Mouse (Mus musculus) thymus, adult 2 months (tissue): ENCODE measurements around the gene Atp8b2. TPM values are rescaled to one million over a fixed set of nuclear protein-coding genes. Genes with fewer than 3 reads are reported as not detected.

Experiments
- DNase-seq: peaks from one replicate; pipeline ENCODE4 v3.0.0; 2021
- H3K27ac ChIP-seq: fragments of 200-500 bp; 2 replicates; pipeline ENCODE4 v1.5.1; 2012; ENCODE audit warnings: low read length, control low read depth; ENCODE audit not compliant: control insufficient read depth, insufficient read depth
- H3K27me3 ChIP-seq: fragments of 200-500 bp; 2 replicates; pipeline ENCODE4 v1.6.1; 2012; ENCODE audit warnings: mild to moderate bottlenecking, low read length, moderate library complexity, mixed read lengths; ENCODE audit not compliant: control insufficient read depth, insufficient read depth
- H3K36me3 ChIP-seq: fragments of 200-500 bp; 2 replicates; pipeline ENCODE4 v1.6.1; 2012; ENCODE audit warnings: mild to moderate bottlenecking, low read length, moderate library complexity; ENCODE audit not compliant: control insufficient read depth, insufficient read depth
- H3K4me1 ChIP-seq: fragments of 200-500 bp; replicated peaks from 2 replicates; pipeline ENCODE4 v1.6.1; 2012; ENCODE audit warnings: low read length; ENCODE audit not compliant: control insufficient read depth, insufficient read depth
- H3K4me3 ChIP-seq: fragments of 200-500 bp; 2 replicates; pipeline ENCODE4 v1.5.1; 2012; ENCODE audit warnings: mild to moderate bottlenecking, low read length, control low read depth, moderate library complexity; ENCODE audit not compliant: control insufficient read depth, insufficient read depth
- CTCF ChIP-seq: fragments of 200-500 bp; IDR thresholded peaks from 2 replicates; pipeline ENCODE4 v1.5.1; 2012; ENCODE audit warnings: mild to moderate bottlenecking, control low read depth, low read length, moderate library complexity, borderline replicate concordance; ENCODE audit not compliant: control insufficient read depth, poor library complexity, insufficient read depth; ENCODE audit errors: extremely low read depth
- POLR2A ChIP-seq: fragments of 200-500 bp; IDR thresholded peaks from 2 replicates; pipeline ENCODE4 v1.6.1; 2012; ENCODE audit warnings: mild to moderate bottlenecking, low read length, control low read depth, moderate library complexity; ENCODE audit not compliant: control insufficient read depth, poor library complexity, insufficient read depth; ENCODE audit errors: extremely low read depth
- WGBS: fragments of 180-500 bp; shearing (Covaris S2); methylation state at CpG from one replicate; pipeline ENCODE4 v1.1.7; 2018; 5-methylcytosine and 5-hydroxymethylcytosine counted together
- polyA plus RNA-seq: library from polyadenylated mRNA; depleted of rRNA; stranded (reverse); fragments of >200 nt; gene quantifications from 2 replicates; pipeline ENCODE4 v1.2.3, GENCODE M21; 2012

The Atp8b2 gene
- polyA plus RNA-seq, 1 experiment: 123 TPM

- WGBS: 85% methylated on average over 5 of the region's 5 CpGs
- H3K4me1 ChIP-seq: peaks cover 10% of the 10 kb centered on the region
- TF ChIP-seq CTCF (no peak), POLR2A (no peak)
- no peaks in the 10 kb centered on the region for H3K27me3 ChIP-seq
- H3K36me3 ChIP-seq: no peaks in the 10 kb centered on the region
- H3K27ac ChIP-seq: no peak overlapping the region
- DNase-seq: no peak
- H3K4me3 ChIP-seq: no peak overlapping the region
Observed at GRCm38 (mm10) chr3:89898870-89899510, 64.3 kb downstream of the Atp8b2 start.

- TF ChIP-seq CTCF (no peak), POLR2A (no peak)
- no peak for DNase-seq
- H3K4me3 ChIP-seq: no peak overlapping the region
- 96% methylated on average over 10 of the region's 10 CpGs for whole genome bisulfite sequencing
- H3K4me1 ChIP-seq: peaks cover 10% of the 10 kb centered on the region
- H3K36me3 ChIP-seq: no peaks in the 10 kb centered on the region
- H3K27ac ChIP-seq: no peak overlapping the region
- H3K27me3 ChIP-seq: no peaks in the 10 kb centered on the region
Observed at GRCm38 (mm10) chr3:89898011-89898410, 65.3 kb downstream of the Atp8b2 start.

DNA sequence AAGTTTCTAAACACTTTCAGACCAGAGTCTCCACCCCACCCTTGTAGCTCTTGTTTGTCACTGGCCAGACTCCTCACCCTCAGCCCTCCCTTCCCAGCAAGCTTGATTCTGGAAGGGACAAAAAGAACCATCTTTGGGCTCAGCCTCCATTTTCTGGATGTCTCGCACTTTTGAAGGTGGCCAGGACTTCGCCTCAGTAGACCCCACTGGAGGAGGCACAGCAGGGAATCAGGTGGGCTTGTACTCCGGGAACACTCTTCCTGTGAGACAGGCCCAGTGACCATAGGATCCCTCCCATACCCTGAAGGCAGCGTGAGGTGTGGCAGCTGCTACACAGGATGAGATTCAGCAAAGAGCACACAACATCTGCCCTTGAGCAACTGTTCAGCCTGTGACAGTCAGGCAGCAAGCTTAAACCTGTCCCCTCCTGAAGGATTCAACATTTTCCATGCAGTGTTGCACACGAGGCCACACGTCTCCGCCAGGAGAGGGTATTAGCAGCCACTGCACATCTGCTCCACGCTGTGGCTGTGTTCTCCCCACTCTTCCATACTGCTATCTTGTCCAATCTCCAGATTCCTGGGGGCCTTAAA, 66.0 kb downstream of the Atp8b2 start:
- peaks cover 8% of the 10 kb centered on the region for H3K4me1 ChIP-seq
- H3K27me3 ChIP-seq: no peaks in the 10 kb centered on the region
- DNase-seq: no peak
- WGBS: 96% methylated on average over 8 of the region's 8 CpGs
- TF ChIP-seq CTCF: no peak
- TF ChIP-seq POLR2A: no peak
- H3K36me3 ChIP-seq: no peaks in the 10 kb centered on the region
- no peak overlapping the region for H3K4me3 ChIP-seq
- no peak overlapping the region for H3K27ac ChIP-seq

GRCm38 (mm10) chr3:89896571-89896970, 66.7 kb downstream of the Atp8b2 start:
- Histone ChIP-seq H3K27me3 (no peaks in the 10 kb centered on the region), H3K4me3 (no peak overlapping the region), H3K4me1 (peaks cover 8% of the 10 kb centered on the region), H3K36me3 (no peaks in the 10 kb centered on the region), H3K27ac (no peak overlapping the region)
- WGBS: 73% methylated on average over 5 of the region's 5 CpGs
- DNase-seq: no peak
- TF ChIP-seq POLR2A: no peak
- no peak for TF ChIP-seq CTCF

DNA sequence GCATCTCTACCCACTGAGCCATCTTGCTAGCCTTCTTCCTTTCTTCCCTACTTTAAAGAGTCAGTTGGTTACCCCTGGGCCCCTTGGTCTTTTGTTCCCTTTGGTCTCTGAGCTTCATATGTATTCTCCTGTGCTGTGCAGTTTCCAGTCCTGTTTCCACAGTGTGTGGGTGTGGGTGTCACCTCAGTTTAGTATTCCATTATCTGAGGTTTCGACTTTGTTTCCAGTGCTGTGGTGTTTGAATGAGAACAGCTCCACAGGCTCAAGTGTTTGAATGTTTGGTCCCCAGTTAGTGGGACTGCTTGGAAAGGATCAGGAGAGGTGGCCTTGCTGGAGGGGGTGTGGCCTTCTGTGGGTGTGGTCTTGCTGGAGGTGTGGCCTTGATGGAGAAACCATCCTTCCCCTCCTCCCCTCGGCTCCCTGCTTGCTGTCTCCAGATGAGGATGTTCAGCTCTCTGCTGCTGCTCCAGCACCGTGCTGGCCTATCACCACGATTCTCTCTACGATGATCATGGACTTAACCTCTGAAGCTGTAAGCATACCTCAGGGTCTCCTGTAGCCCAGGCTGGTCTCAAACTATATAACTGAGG, 70.7 kb downstream of the Atp8b2 start:
- 86% methylated on average over 5 of the region's 5 CpGs for WGBS
- Histone ChIP-seq H3K27me3 (no peaks in the 10 kb centered on the region), H3K4me1 (peaks cover 21% of the 10 kb centered on the region), H3K27ac (no peak overlapping the region), H3K36me3 (no peaks in the 10 kb centered on the region), H3K4me3 (no peak overlapping the region)
- no peak for TF ChIP-seq CTCF
- no peak for TF ChIP-seq POLR2A
- no peak for DNase-seq

- H3K27me3 ChIP-seq: no peaks in the 10 kb centered on the region
- no peak for DNase-seq
Observed at GRCm38 (mm10) chr3:89891696-89892095, 71.6 kb downstream of the Atp8b2 start.

More at GRCm38 (mm10) chr3:89891696-89892095, 71.6 kb downstream of the Atp8b2 start:
- Histone ChIP-seq H3K36me3 (no peaks in the 10 kb centered on the region), H3K27ac (no peak overlapping the region), H3K4me3 (no peak overlapping the region), H3K4me1 (peaks cover 28% of the 10 kb centered on the region)
- TF ChIP-seq POLR2A: no peak
- TF ChIP-seq CTCF: no peak
